In genomic region chr10:38848884-38849499, GRCm38 (mm10) we compare ENCODE assay signal across 10 mouse cellular contexts. TPM values are rescaled to one million over a fixed set of nuclear protein-coding genes. Genes with fewer than 3 reads are reported as not detected.
DNase-seq lines count a peak whose midpoint lies in the region; ATAC-seq and TF ChIP-seq lines count a peak whose summit lies in the region.
"Had no signal": no experiment of that assay in that cellular context is flagged by ENCODE, and none has a peak within 500 bp of the region (broad histone marks: within the 10 kb centered on the region; RNA-seq: fewer than 3 reads in every experiment).

No protein-coding gene starts in this region.

- H3K27ac ChIP-seq in kidney, adult 2 months (ENCODE audit: insufficient read depth, low read depth, low read length): no peak overlapping the region
- H3K27ac ChIP-seq in kidney, embryonic 16.5 days (ENCODE audit: low read length): no peak overlapping the region
- H3K27ac ChIP-seq in kidney, postnatal 0 days: no peak overlapping the region
- no peak overlapping the region for H3K27ac ChIP-seq in liver, embryonic 11.5 days (ENCODE audit: low read depth, low read length)
- H3K27ac ChIP-seq: stomach, embryonic 15.5 days had no signal

- H3K4me2 ChIP-seq in kidney, embryonic 16.5 days (replicated peaks; ENCODE audit: low read depth, low read length): no peak overlapping the region
- no peak overlapping the region for H3K4me2 ChIP-seq in kidney, postnatal 0 days (ENCODE audit: low read length)
- H3K4me2 ChIP-seq in liver, embryonic 11.5 days: no peak overlapping the region
- H3K4me2 ChIP-seq: embryonic facial prominence, embryonic 12.5 days; stomach, embryonic 15.5 days had no signal

- TF ChIP-seq POLR2A in kidney, adult 2 months (IDR thresholded peaks at IDR 0.05; ENCODE audit: low read depth, low read length): no peak

- no peaks in the 10 kb centered on the region for H3K27me3 ChIP-seq in kidney, adult 2 months (replicated peaks; ENCODE audit: control insufficient read depth, insufficient read depth, low read length)
- H3K27me3 ChIP-seq in kidney, embryonic 16.5 days (ENCODE audit: insufficient read depth, low read length): no peaks in the 10 kb centered on the region
- H3K27me3 ChIP-seq in kidney, postnatal 0 days (ENCODE audit: insufficient read depth, low read length): no peaks in the 10 kb centered on the region
- no peaks in the 10 kb centered on the region for H3K27me3 ChIP-seq in liver, embryonic 11.5 days (replicated peaks; ENCODE audit: control insufficient read depth, insufficient read depth, low read length)
- H3K27me3 ChIP-seq: embryonic facial prominence, embryonic 12.5 days; stomach, embryonic 15.5 days had no signal

- H3K36me3 ChIP-seq in kidney, adult 2 months (ENCODE audit: control insufficient read depth, insufficient read depth, low read length): no peaks in the 10 kb centered on the region
- H3K36me3 ChIP-seq in kidney, embryonic 16.5 days (ENCODE audit: insufficient read depth, low read length): no peaks in the 10 kb centered on the region
- no peaks in the 10 kb centered on the region for H3K36me3 ChIP-seq in kidney, postnatal 0 days (ENCODE audit: insufficient read depth, low read length)
- no peaks in the 10 kb centered on the region for H3K36me3 ChIP-seq in liver, embryonic 11.5 days (ENCODE audit: control insufficient read depth, insufficient read depth, low read length)
- H3K36me3 ChIP-seq: embryonic facial prominence, embryonic 12.5 days; stomach, embryonic 15.5 days had no signal

- no peaks in the 10 kb centered on the region for H3K4me1 ChIP-seq in kidney, adult 2 months (ENCODE audit: control insufficient read depth, insufficient read depth, low read length)
- H3K4me1 ChIP-seq in kidney, embryonic 16.5 days (ENCODE audit: insufficient read depth, low read length): no peaks in the 10 kb centered on the region
- H3K4me1 ChIP-seq in kidney, postnatal 0 days (replicated peaks; ENCODE audit: insufficient read depth, low read length): no peaks in the 10 kb centered on the region
- no peaks in the 10 kb centered on the region for H3K4me1 ChIP-seq in liver, embryonic 11.5 days (replicated peaks; ENCODE audit: control insufficient read depth, insufficient read depth, low read length)
- H3K4me1 ChIP-seq: embryonic facial prominence, embryonic 12.5 days; stomach, embryonic 15.5 days had no signal

- no peak overlapping the region for H3K4me3 ChIP-seq in kidney, adult 2 months (ENCODE audit: insufficient read depth, low read depth, low read length)
- no peak overlapping the region for H3K4me3 ChIP-seq in kidney, embryonic 16.5 days (ENCODE audit: low read length)
- H3K4me3 ChIP-seq in kidney, postnatal 0 days (replicated peaks; ENCODE audit: low read depth, low read length): no peak overlapping the region
- H3K4me3 ChIP-seq in liver, embryonic 11.5 days (ENCODE audit: low read depth, low read length): no peak overlapping the region
- H3K4me3 ChIP-seq: embryonic facial prominence, embryonic 12.5 days; stomach, embryonic 15.5 days had no signal

- 13% methylated on average over 8 of the region's 8 CpGs for WGBS in kidney, adult 2 months
- WGBS in kidney, embryonic 16.5 days: 15% methylated on average over 8 of the region's 8 CpGs
- WGBS in kidney, postnatal 0 days: 18% methylated on average over 8 of the region's 8 CpGs
- WGBS in liver, embryonic 11.5 days: 29% methylated on average over 8 of the region's 8 CpGs

- H3K9ac ChIP-seq in kidney, embryonic 16.5 days (replicated peaks; ENCODE audit: low read length): no peak overlapping the region
- no peak overlapping the region for H3K9ac ChIP-seq in kidney, postnatal 0 days (ENCODE audit: low read depth, low read length)
- H3K9ac ChIP-seq in liver, embryonic 11.5 days (ENCODE audit: low read depth, low read length): no peak overlapping the region
- H3K9ac ChIP-seq: embryonic facial prominence, embryonic 12.5 days; stomach, embryonic 15.5 days had no signal

- peak; percentile 83 for TF ChIP-seq CTCF in kidney, adult 2 months (conservative IDR thresholded peaks at IDR 0.05; ENCODE audit: insufficient read depth, insufficient read length, low read depth, low read length)
- peak; percentile 86 for TF ChIP-seq CTCF in kidney, postnatal 0 days (IDR thresholded peaks at IDR 0.05; ENCODE audit: low read depth)

- no peaks in the 10 kb centered on the region for H3K9me3 ChIP-seq in kidney, embryonic 16.5 days (ENCODE audit: low read length)
- no peaks in the 10 kb centered on the region for H3K9me3 ChIP-seq in kidney, postnatal 0 days (replicated peaks; ENCODE audit: low read length)
- no peaks in the 10 kb centered on the region for H3K9me3 ChIP-seq in liver, embryonic 11.5 days (ENCODE audit: control insufficient read depth, low read length)
- H3K9me3 ChIP-seq: embryonic facial prominence, embryonic 12.5 days; stomach, embryonic 15.5 days had no signal

- DNase-seq in kidney, adult 2 months: peak; percentile 57
- peak; percentile 62 for DNase-seq in cerebellum, adult 8-10 months
- peak; percentile 25 to 71 for DNase-seq in frontal cortex, postnatal 10 days (ENCODE audit: low spot score in 2 of 2)
- peak; percentile 58 for DNase-seq in kidney, postnatal 0 days (ENCODE audit: low spot score)
- DNase-seq in liver, embryonic 11.5 days (ENCODE audit: low spot score): peak; percentile 38
- peak; percentile 66 for DNase-seq in ovary, postnatal 10 days (ENCODE audit: low spot score)
- peak; percentile 54 for DNase-seq in thymus, postnatal 14 days

- no peak for ATAC-seq in kidney, embryonic 16.5 days (ENCODE audit: low FRiP score, low TSS enrichment)
- ATAC-seq in kidney, postnatal 0 days (replicated peaks; ENCODE audit: low FRiP score, low read depth): no peak
- ATAC-seq in liver, embryonic 11.5 days (replicated peaks; ENCODE audit: low FRiP score): no peak

RNA-seq across cellular contexts. Expression of gene Rfpl4b, which starts 27.4 kb away (rescaled TPM):
- polyA plus RNA-seq in kidney, adult 2 months (2012; rRNA removed): not detected in 2 replicates
- not detected in 2 replicates for polyA plus RNA-seq in kidney, embryonic 16.5 days (2015; fragmentation: Nextera tagmentation; extraction: Ambion mirVana)
- polyA plus RNA-seq in kidney, postnatal 0 days (2015; fragmentation: Nextera tagmentation; extraction: Ambion mirVana): not detected in 2 replicates
- polyA plus RNA-seq in liver, embryonic 11.5 days (2014; fragmentation: Nextera tagmentation; extraction: Ambion mirVana): not detected in 2 replicates
- polyA plus RNA-seq: embryonic facial prominence, embryonic 12.5 days; stomach, embryonic 15.5 days had no signal
